Mouse (Mus musculus) heart, postnatal 0 days (tissue): ENCODE measurements around the gene Ar.

Source experiments
- CTCF ChIP-seq: IDR thresholded peaks from 2 replicates; pipeline ENCODE4 v1.5.1; 2016; ENCODE audit warnings: antibody characterized with exemption, control low read depth, low read depth
- EP300 ChIP-seq: IDR thresholded peaks from 2 replicates; pipeline ENCODE4 v1.6.1; 2016; ENCODE audit warnings: antibody characterized with exemption, low read depth

DNA sequence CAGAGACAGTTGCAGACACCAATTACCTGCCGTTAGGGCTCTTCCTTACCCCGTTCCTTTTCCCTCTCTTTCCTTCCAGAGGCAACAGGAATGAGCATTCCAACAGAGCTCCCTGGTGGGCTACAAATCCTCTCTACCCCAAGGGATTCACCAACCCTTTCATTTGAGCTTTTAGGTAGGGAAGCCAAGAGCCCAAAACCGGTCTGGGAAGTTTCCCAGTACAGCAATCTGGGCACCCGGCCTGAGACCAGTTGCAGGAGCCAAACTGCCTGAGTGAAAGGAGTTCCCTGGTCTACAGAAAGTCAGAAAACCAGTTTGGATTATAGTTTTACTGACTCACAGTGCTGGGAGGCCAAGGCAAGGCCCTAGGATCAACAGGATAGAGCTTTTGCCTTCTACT lies 199.5 kb downstream of the Ar start:
- no peak for TF ChIP-seq CTCF
- no peak for TF ChIP-seq EP300
